Mouse (Mus musculus) small intestine, adult 2 months (tissue): ENCODE results near the gene Med26.

ENCODE experiments used
- CTCF ChIP-seq: fragments of 200-500 bp; IDR thresholded peaks from 2 replicates; pipeline ENCODE4 v1.5.1; 2012; ENCODE audit warnings: low read depth, mild to moderate bottlenecking, control low read depth, inconsistent platforms, low read length, moderate library complexity, mixed read lengths; ENCODE audit not compliant: insufficient replicate concordance, insufficient read length; ENCODE audit errors: extremely low read depth
- POLR2A ChIP-seq: fragments of 200-500 bp; IDR thresholded peaks from 2 replicates; pipeline ENCODE4 v1.6.1; 2012; ENCODE audit warnings: low read depth, mild to moderate bottlenecking, control low read depth, inconsistent platforms, low read length, moderate library complexity

DNA sequence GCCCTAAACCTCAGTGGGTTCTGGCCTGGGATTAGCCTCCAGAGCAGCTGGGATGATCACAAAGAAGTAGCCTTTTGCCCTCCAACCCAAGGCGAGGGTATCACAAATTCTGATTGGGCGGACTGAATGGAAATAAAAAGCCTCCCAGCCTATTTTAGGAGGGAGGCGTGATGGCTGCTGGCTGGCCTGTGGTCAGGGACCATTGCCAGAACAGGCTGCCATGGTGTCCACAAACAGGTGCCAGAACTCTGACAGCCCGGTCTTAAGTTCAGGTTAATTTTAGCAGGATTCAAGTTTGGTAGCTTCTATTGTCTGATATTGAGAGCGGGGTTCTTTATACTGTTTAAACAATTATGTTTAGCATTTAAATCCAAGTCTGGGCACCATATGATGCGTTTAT is 39.7 kb upstream of the Med26 start:
- TF ChIP-seq POLR2A (no peak), CTCF (no peak)
